Mouse (Mus musculus) neural tube, embryonic 15.5 days (tissue): ENCODE results near the gene Ak6. TPM values are rescaled to one million over a fixed set of nuclear protein-coding genes. Genes with fewer than 3 reads are reported as not detected.

Experiments
- ATAC-seq: fragments of 200-750 bp; cut with Nextera tagmentation; 2 replicates; pipeline ENCODE4 v1.8.0; 2017; ENCODE audit warnings: mild to moderate bottlenecking, moderate TSS enrichment, moderate library complexity; ENCODE audit not compliant: low FRiP score
- H3K27ac ChIP-seq: fragments of 300-500 bp; sonication (generic); replicated peaks from 2 replicates; pipeline ENCODE4 v1.5.1; 2015; ENCODE audit warnings: mild to moderate bottlenecking, inconsistent platforms
- H3K27me3 ChIP-seq: fragments of 300-500 bp; sonication (generic); replicated peaks from 2 replicates; pipeline ENCODE4 v1.6.1; 2015; ENCODE audit warnings: inconsistent platforms
- H3K36me3 ChIP-seq: fragments of 300-500 bp; sonication (generic); 2 replicates; pipeline ENCODE4 v1.6.1; 2015; ENCODE audit warnings: inconsistent platforms
- H3K4me1 ChIP-seq: fragments of 300-500 bp; sonication (generic); 2 replicates; pipeline ENCODE4 v1.6.1; 2015; ENCODE audit warnings: inconsistent platforms
- H3K4me2 ChIP-seq: fragments of 300-500 bp; sonication (generic); 2 replicates; pipeline ENCODE4 v1.6.1; 2015; ENCODE audit warnings: inconsistent platforms, mild to moderate bottlenecking, moderate library complexity
- H3K4me3 ChIP-seq: fragments of 300-500 bp; sonication (generic); replicated peaks from 2 replicates; pipeline ENCODE4 v1.5.1; 2015; ENCODE audit warnings: mild to moderate bottlenecking, inconsistent platforms
- H3K9ac ChIP-seq: fragments of 300-500 bp; sonication (generic); replicated peaks from 2 replicates; pipeline ENCODE4 v1.6.1; 2015; ENCODE audit warnings: mild to moderate bottlenecking, inconsistent platforms
- H3K9me3 ChIP-seq: fragments of 300-500 bp; sonication (generic); replicated peaks from 2 replicates; pipeline ENCODE4 v1.6.1; 2016; ENCODE audit warnings: inconsistent platforms
- WGBS: fragments of 180-500 bp; shearing (Covaris S2); methylation state at CpG from one replicate; pipeline ENCODE4 v1.1.7; 2015; ENCODE audit warnings: mixed read lengths; 5-methylcytosine and 5-hydroxymethylcytosine counted together
- polyA plus RNA-seq: library from polyadenylated mRNA; unstranded; fragments of >200 nt; fragmentation: Nextera tagmentation; extraction: Ambion mirVana; gene quantifications from 2 replicates; pipeline ENCODE4 v1.2.1, GENCODE M21; 2015

The Ak6 gene
- polyA plus RNA-seq, 1 experiment from 2014 or later = 309 TPM

GRCm38 (mm10) chr13:100670181-100670741 lies 19.5 kb downstream of the Ak6 start:
- Histone ChIP-seq H3K9me3 (no peaks in the 10 kb centered on the region), H3K4me3 (peak overlapping the region; percentile 50), H3K36me3 (peaks cover 11% of the 10 kb centered on the region), H3K4me1 (peaks cover 7% of the 10 kb centered on the region; the same call in 1 of the 2 replicates), H3K4me2 (peak overlapping the region; percentile 89), H3K27me3 (peaks cover 3% of the 10 kb centered on the region), H3K27ac (no peak overlapping the region), H3K9ac (no peak overlapping the region)
- no peak for ATAC-seq
- WGBS = 63% methylated on average over 9 of the region's 9 CpGs

- ATAC-seq = no peak
- H3K27ac ChIP-seq = no peak overlapping the region
- no peak overlapping the region for H3K9ac ChIP-seq
- H3K27me3 ChIP-seq = no peaks in the 10 kb centered on the region
- H3K9me3 ChIP-seq = no peaks in the 10 kb centered on the region
- WGBS = 88% methylated on average over 15 of the region's 15 CpGs
- H3K36me3 ChIP-seq = no peaks in the 10 kb centered on the region
- no peaks in the 10 kb centered on the region for H3K4me1 ChIP-seq
- no peak overlapping the region for H3K4me3 ChIP-seq
- H3K4me2 ChIP-seq = no peak overlapping the region
Observed at GRCm38 (mm10) chr13:100675936-100676635, 25.3 kb downstream of the Ak6 start.

- no peak overlapping the region for H3K4me2 ChIP-seq
- H3K4me1 ChIP-seq = no peaks in the 10 kb centered on the region
- no peaks in the 10 kb centered on the region for H3K27me3 ChIP-seq
- H3K36me3 ChIP-seq = no peaks in the 10 kb centered on the region
- H3K27ac ChIP-seq = no peak overlapping the region
- no peak for ATAC-seq
- no peaks in the 10 kb centered on the region for H3K9me3 ChIP-seq
- no peak overlapping the region for H3K9ac ChIP-seq
- WGBS = 90% methylated on average over 8 of the region's 8 CpGs
- no peak overlapping the region for H3K4me3 ChIP-seq
Observed at GRCm38 (mm10) chr13:100681615-100682014, 30.8 kb downstream of the Ak6 start.

- Histone ChIP-seq H3K9ac (no peak overlapping the region), H3K4me1 (no peaks in the 10 kb centered on the region), H3K9me3 (no peaks in the 10 kb centered on the region), H3K27me3 (no peaks in the 10 kb centered on the region), H3K36me3 (no peaks in the 10 kb centered on the region), H3K4me3 (no peak overlapping the region), H3K27ac (no peak overlapping the region), H3K4me2 (no peak overlapping the region)
- 71% methylated on average over 2 of the region's 2 CpGs for WGBS
- ATAC-seq = no peak
Observed at GRCm38 (mm10) chr13:100682837-100683236, 32.1 kb downstream of the Ak6 start.

DNA sequence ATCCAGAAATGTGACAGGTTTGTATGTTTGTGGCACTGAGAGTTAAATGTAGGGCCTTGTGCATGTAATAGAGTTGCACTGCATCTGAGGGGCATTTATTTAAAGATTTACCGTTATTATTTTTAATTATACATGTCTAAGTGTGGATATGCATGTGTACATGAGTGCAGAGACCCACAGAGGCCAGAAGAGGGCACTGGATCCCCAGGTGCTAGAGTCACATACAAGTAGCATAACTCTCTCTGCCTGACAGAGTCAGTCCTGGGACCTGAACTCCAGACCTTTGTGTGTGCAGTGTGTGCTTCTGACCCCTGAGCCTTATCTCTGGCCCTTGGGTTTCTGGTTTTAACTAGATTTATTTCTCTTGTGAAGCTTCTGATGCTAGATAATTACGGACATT lies 33.6 kb downstream of the Ak6 start:
- H3K4me1 ChIP-seq = no peaks in the 10 kb centered on the region
- H3K9me3 ChIP-seq = no peaks in the 10 kb centered on the region
- no peak for ATAC-seq
- H3K36me3 ChIP-seq = no peaks in the 10 kb centered on the region
- WGBS = 71% methylated on average over 2 of the region's 2 CpGs
- H3K4me2 ChIP-seq = no peak overlapping the region
- no peaks in the 10 kb centered on the region for H3K27me3 ChIP-seq
- H3K9ac ChIP-seq = no peak overlapping the region
- no peak overlapping the region for H3K4me3 ChIP-seq
- H3K27ac ChIP-seq = no peak overlapping the region

DNA sequence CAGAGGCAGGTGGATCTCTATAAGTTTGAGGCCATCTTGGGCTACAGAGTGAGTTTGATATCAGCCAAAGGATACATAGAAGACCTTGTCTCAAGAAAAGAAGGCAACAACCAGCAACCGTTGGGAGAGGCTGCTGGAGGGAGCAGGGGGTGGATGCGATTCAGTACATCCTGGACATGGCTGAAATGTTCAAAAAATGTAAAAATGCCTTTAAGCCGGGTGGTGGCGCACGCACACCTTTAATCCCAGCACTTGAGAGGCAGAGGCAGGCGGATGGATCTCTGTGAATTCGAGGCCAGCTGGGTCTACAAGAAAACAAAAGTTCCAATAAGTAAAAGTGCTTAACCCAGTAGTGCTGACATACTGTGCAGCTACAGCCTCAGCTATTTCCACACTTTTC lies 36.7 kb downstream of the Ak6 start:
- Histone ChIP-seq H3K9me3 (no peaks in the 10 kb centered on the region), H3K27ac (no peak overlapping the region), H3K9ac (no peak overlapping the region), H3K4me1 (no peaks in the 10 kb centered on the region), H3K4me2 (no peak overlapping the region), H3K27me3 (no peaks in the 10 kb centered on the region), H3K36me3 (no peaks in the 10 kb centered on the region), H3K4me3 (no peak overlapping the region)
- 66% methylated on average over 7 of the region's 7 CpGs for WGBS
- ATAC-seq = no peak

DNA sequence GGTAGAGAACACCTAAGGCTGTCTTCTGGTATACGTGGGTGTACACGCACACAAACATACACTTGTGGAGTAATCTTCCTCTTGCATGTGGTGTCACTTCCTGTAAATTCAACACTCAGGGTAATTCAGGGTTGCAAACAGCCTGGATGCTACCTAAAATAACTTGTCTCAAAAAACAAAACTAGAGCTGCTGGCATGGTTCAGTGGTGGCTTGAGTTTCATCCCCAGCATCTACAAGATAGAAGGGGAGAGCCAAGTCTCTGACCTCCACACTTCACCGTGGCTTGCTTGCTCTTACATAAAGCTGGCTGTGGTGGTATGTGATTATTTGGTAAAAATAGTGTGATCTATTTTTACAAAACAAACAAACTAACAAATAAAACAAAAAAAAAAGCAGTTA lies 46.8 kb downstream of the Ak6 start:
- H3K9me3 ChIP-seq = no peaks in the 10 kb centered on the region
- H3K9ac ChIP-seq = no peak overlapping the region
- H3K36me3 ChIP-seq = peaks cover 41% of the 10 kb centered on the region
- no peak for ATAC-seq
- no peak overlapping the region for H3K4me3 ChIP-seq
- no peak overlapping the region for H3K27ac ChIP-seq
- no peak overlapping the region for H3K4me2 ChIP-seq
- no peaks in the 10 kb centered on the region for H3K27me3 ChIP-seq
- WGBS = 99% methylated on average over 3 of the region's 3 CpGs
- no peaks in the 10 kb centered on the region for H3K4me1 ChIP-seq

DNA sequence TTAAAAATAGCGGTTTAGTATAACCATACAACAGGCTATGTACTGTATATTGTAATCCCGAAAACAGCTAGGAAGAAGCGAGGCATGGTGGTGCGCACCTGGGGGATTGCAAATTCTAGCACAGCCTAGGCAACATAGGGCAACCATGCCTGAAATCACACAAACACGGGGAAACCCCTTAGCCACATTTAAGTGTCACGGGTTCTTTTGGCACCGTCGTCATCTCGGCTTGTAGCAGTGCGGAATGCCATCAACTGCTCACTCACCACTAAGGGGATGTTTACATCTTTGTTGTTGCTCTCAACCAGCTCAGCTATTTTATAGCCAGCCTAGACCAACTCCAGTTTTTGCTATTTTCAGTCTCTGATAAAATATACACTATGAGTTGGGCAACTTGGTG lies 48.1 kb downstream of the Ak6 start:
- WGBS = 96% methylated on average over 10 of the region's 10 CpGs
- Histone ChIP-seq H3K4me1 (no peaks in the 10 kb centered on the region), H3K27me3 (no peaks in the 10 kb centered on the region), H3K27ac (no peak overlapping the region), H3K9ac (no peak overlapping the region), H3K9me3 (no peaks in the 10 kb centered on the region), H3K36me3 (peaks cover 53% of the 10 kb centered on the region), H3K4me3 (no peak overlapping the region), H3K4me2 (no peak overlapping the region)
- ATAC-seq = no peak

DNA sequence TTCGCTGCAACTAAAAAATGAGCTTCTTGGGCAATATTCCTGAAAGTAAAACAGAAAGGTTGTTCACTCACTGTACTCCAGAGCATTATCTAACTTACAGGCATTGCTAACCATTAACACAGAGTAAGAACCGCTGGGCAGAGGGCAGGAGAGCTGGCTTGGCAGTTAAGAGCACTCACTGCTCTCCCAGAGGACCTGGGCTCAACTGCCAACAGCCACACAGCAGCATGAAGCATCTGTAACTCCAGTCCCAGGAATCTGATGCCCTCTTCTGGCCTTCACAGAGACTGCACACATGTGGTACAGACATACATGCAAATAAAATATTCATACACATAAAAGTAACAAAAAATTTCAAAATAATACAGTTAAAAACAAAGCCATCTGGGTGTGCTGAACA lies 52.7 kb downstream of the Ak6 start:
- ATAC-seq = no peak
- H3K9me3 ChIP-seq = no peaks in the 10 kb centered on the region
- H3K27ac ChIP-seq = no peak overlapping the region
- H3K4me1 ChIP-seq = no peaks in the 10 kb centered on the region
- H3K4me2 ChIP-seq = no peak overlapping the region
- peaks cover 77% of the 10 kb centered on the region for H3K36me3 ChIP-seq
- H3K27me3 ChIP-seq = no peaks in the 10 kb centered on the region
- no peak overlapping the region for H3K9ac ChIP-seq
- 94% methylated on average over 2 of the region's 2 CpGs for WGBS
- H3K4me3 ChIP-seq = no peak overlapping the region

DNA sequence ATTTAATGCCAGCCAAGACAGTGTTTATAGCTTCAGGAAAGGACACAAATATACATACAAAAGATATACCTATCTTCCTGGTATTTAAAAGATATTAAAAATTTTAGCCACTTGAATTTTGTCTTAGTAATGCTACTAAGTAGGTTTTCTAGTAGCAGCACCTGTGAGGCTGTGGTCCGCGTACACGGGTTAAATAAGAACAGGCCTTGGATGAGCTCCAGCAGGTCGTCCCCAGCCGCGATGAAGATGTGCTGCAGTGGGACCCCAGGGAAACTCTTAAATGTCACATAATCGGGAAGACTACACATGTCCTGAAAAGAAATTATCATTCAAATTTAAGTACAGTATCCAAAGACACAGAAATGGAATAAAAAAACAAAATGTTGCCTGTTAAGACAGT lies 55.4 kb downstream of the Ak6 start:
- 77% methylated on average over 7 of the region's 7 CpGs for WGBS
- no peaks in the 10 kb centered on the region for H3K9me3 ChIP-seq
- H3K9ac ChIP-seq = no peak overlapping the region
- H3K4me1 ChIP-seq = no peaks in the 10 kb centered on the region
- no peak overlapping the region for H3K27ac ChIP-seq
- peaks cover 82% of the 10 kb centered on the region for H3K36me3 ChIP-seq
- H3K4me3 ChIP-seq = no peak overlapping the region
- ATAC-seq = no peak
- H3K27me3 ChIP-seq = no peaks in the 10 kb centered on the region
- no peak overlapping the region for H3K4me2 ChIP-seq

GRCm38 (mm10) chr13:100715467-100715866 lies 64.7 kb downstream of the Ak6 start:
- Histone ChIP-seq H3K27me3 (no peaks in the 10 kb centered on the region), H3K27ac (no peak overlapping the region), H3K9ac (no peak overlapping the region), H3K4me3 (no peak overlapping the region), H3K9me3 (no peaks in the 10 kb centered on the region), H3K4me1 (no peaks in the 10 kb centered on the region), H3K36me3 (peaks cover 71% of the 10 kb centered on the region), H3K4me2 (no peak overlapping the region)
- ATAC-seq = no peak
- WGBS = 96% methylated on average over 6 of the region's 6 CpGs
